Mouse (Mus musculus): ENCODE measurements at regions not wholly inside any gene's neighbourhood (a gene's known extent, or its start where the extent isn't known, plus 50 kb on each side); places are given as distances from the start of the nearest gene placed in this dataset.

DNA sequence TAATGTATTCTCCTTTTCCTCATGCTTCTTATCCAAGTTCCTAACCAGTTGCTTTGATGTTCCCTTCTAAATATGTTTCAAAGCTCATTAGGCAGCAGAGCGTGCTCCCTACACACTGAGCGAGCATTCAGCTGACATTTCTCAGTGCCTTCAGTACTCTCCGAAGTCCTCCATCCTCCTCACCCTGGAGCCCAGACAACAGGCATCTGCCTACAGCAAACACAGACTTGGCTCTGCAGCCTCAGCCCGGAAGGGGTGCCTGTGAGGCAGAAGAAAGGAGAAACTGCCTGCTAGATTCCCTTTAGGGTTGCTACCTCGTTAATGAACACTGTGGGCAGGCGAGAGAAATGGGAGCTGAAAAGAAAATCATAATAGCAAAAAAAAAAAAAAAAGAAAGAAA is 57.2 kb upstream of the Kcna3 start:
- Histone ChIP-seq H3K27ac (no peak overlapping the region), H3K4me3 (no peak overlapping the region)
- TF ChIP-seq CTCF (IDR thresholded peaks at IDR 0.05) = no peak
- no peak for DNase-seq
- intact Hi-C loops (cut with DNase I) = no loop called here

DNA sequence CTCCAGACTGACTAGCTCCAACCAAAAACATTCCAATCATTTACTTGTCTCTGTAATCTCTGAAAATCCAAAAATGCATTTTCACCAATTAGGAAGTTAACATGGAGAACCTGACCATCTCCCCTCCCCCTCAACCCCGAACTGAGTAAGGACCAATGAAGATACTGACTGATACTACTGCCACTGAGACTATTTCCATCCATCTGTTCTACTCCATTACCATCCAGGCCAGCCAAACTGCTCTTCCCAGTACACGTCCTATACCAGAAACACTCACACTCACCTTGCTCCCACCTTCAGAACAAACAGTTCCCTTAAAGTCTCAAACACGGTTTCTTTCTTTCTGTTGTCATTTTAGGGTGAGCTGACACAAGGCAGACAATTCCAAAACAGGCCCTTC is 55.1 kb upstream of the Kcna3 start:
- intact Hi-C loops (cut with DNase I) = no loop called here
- H3K4me3 ChIP-seq = no peak overlapping the region
- H3K27ac ChIP-seq = no peak overlapping the region
- TF ChIP-seq CTCF (IDR thresholded peaks at IDR 0.05) = no peak
- DNase-seq = no peak

DNA sequence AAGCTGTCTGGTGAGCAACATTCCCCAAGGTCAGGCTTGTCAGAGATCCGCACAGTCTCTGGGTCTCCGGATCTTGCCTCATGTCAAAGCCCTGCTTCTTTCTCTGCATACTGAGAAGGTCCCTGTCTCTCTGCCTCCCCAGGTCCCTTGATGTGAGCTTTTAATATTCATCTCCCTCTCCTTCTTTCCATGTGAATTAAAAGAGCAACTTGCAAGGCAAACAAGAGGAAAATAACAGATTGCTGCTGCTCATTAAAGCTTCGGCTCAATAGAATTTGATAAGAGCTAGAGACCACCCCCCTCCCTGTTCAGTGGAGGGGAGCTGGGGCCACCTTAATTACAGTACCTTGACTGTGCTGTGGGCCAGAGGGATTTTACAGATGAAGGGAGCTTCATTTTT is 54.6 kb upstream of the Kcna3 start:
- Histone ChIP-seq H3K27ac (no peak overlapping the region), H3K4me3 (no peak overlapping the region)
- TF ChIP-seq CTCF (IDR thresholded peaks at IDR 0.05) = no peak
- DNase-seq = no peak
- intact Hi-C loops (cut with DNase I) = no loop called here

DNA sequence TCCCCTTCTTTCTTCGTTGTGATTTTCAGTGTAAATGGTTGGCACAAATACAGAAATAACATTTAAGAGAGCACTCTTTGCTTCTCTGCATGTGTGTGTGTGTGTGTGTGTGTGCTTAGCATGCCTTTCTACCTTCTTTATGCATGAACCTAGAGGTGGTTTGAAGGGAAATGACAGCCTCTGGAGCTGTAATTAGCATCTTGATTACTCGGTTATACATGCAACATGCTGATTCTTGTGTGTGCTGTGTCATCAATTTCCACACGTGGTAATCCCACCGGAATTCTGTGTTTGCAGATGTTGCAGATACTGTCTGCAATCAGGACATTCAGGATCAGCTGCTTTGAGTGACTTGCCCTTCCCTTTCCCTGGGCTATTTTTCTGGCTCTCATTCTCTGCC is 51.7 kb upstream of the Kcna3 start:
- intact Hi-C loops (cut with DNase I) = no loop called here
- DNase-seq = no peak
- TF ChIP-seq CTCF (IDR thresholded peaks at IDR 0.05) = no peak
- Histone ChIP-seq H3K27ac (no peak overlapping the region), H3K4me3 (no peak overlapping the region)

All from gastrocnemius, adult 2 months (tissue).